Mouse (Mus musculus) heart, adult 2 months (tissue): ENCODE data around the gene Gm11146.

Source experiments
- CTCF ChIP-seq: fragments of 200-600 bp; IDR thresholded peaks from 2 replicates; pipeline ENCODE4 v1.8.1; 2022; ENCODE audit warnings: antibody characterized with exemption, mild to moderate bottlenecking, moderate library complexity
- POLR2A ChIP-seq: fragments of 200-500 bp; IDR thresholded peaks from 2 replicates; pipeline ENCODE4 v1.6.1; 2011; ENCODE audit warnings: mild to moderate bottlenecking, low read depth, low read length, control low read depth; ENCODE audit not compliant: insufficient read depth

DNA sequence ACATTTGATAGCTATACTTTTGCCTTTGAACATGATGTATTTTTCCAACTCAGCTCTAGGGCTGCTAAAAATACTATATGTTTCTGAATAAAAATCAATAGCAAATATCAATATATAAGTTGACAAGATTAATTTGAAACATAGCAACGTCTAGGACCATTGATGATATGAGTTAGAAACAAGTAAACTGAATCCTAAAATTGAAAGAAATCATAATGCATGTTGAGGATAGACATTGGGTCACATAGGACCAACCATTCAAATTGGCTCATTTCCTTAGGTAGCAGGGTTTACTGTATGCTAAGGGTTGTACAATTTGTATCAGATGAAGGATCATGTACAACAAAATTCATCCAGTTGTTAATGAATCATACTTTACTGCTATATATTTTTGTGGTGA is at the start of gene Gm11146:
- TF ChIP-seq POLR2A (no peak), CTCF (no peak)
